Mouse (Mus musculus) MEL (cell line): ENCODE results near the gene Elp5. TPM values are rescaled to one million over a fixed set of nuclear protein-coding genes. Genes with fewer than 3 reads are reported as not detected.

Experiments used
- DNase-seq: peaks from one replicate; pipeline ENCODE4 v3.0.0; 2011; ENCODE audit warnings: low read depth, low spot score
- H3K27ac ChIP-seq: 2 replicates; pipeline ENCODE4 v1.5.1; 2012; ENCODE audit warnings: low read depth, mild to moderate bottlenecking, control low read depth, low read length, moderate library complexity; ENCODE audit not compliant: control insufficient read depth
- H3K27me3 ChIP-seq, 2 experiments: fragments of 150-350 bp in 1 of 2; sonication (generic) in 1 of 2; 2 replicates each; pipeline ENCODE4 v1.6.1; 2012; ENCODE audit warnings: low read length in 2 of 2, mild to moderate bottlenecking in 2 of 2, improper control_type of control experiment in 1 of 2, moderate library complexity in 1 of 2; ENCODE audit not compliant: insufficient read depth in 2 of 2, control insufficient read depth in 1 of 2
- H3K36me3 ChIP-seq, 2 experiments: 2 replicates each; pipeline ENCODE4 v1.6.1; 2012 to 2014; ENCODE audit warnings: low read length in 2 of 2, improper control_type of control experiment in 1 of 2, inconsistent platforms in 1 of 2, mild to moderate bottlenecking in 1 of 2; ENCODE audit not compliant: insufficient read depth in 2 of 2, control insufficient read depth in 1 of 2
- H3K4me1 ChIP-seq, 2 experiments: fragments of 150-350 bp in 1 of 2; sonication (generic) in 1 of 2; 2 replicates each; pipeline ENCODE4 v1.6.1; 2012; ENCODE audit warnings: low read length in 2 of 2, improper control_type of control experiment in 1 of 2, mild to moderate bottlenecking in 1 of 2; ENCODE audit not compliant: insufficient read depth in 2 of 2, control insufficient read depth in 1 of 2
- H3K4me3 ChIP-seq, 2 experiments: fragments of 150-350 bp in 1 of 2; sonication (generic) in 1 of 2; 2 replicates each; pipeline ENCODE4 v1.5.1; 2012; ENCODE audit warnings: low read depth in 2 of 2, low read length in 2 of 2, mild to moderate bottlenecking in 2 of 2, moderate library complexity in 2 of 2, control low read depth in 1 of 2, improper control_type of control experiment in 1 of 2; ENCODE audit not compliant: control insufficient read depth in 1 of 2, insufficient read depth in 1 of 2
- H3K79me2 ChIP-seq: 2 replicates; pipeline ENCODE4 v1.6.1; 2012; ENCODE audit warnings: mild to moderate bottlenecking, low read length, moderate library complexity; ENCODE audit not compliant: control insufficient read depth, poor library complexity, insufficient read depth
- H3K9ac ChIP-seq: 2 replicates; pipeline ENCODE4 v1.6.1; 2012; ENCODE audit warnings: low read depth, mild to moderate bottlenecking, control low read depth, low read length, moderate library complexity; ENCODE audit not compliant: control insufficient read depth, poor library complexity, severe bottlenecking
- H3K9me3 ChIP-seq: fragments of 150-350 bp; sonication (generic); replicated peaks from 2 replicates; pipeline ENCODE4 v1.6.1; 2012; ENCODE audit warnings: mild to moderate bottlenecking, low read length, improper control_type of control experiment, moderate library complexity; ENCODE audit not compliant: insufficient read depth
- CHD1 ChIP-seq: IDR thresholded peaks from 2 replicates; pipeline ENCODE4 v1.6.1; 2012; ENCODE audit warnings: low read depth, mild to moderate bottlenecking, inconsistent platforms, low read length, improper control_type of control experiment
- CHD2 ChIP-seq: IDR thresholded peaks from 2 replicates; pipeline ENCODE4 v1.6.1; 2011; ENCODE audit warnings: low read length, improper control_type of control experiment
- CTCF ChIP-seq, 3 experiments: IDR thresholded peaks in 2 of 3; conservative IDR thresholded peaks in 1 of 3; 2 replicates each; pipeline ENCODE4 v1.5.1; 2011 to 2012; ENCODE audit warnings: low read length in 3 of 3, low read depth in 2 of 3, mild to moderate bottlenecking in 2 of 3, improper control_type of control experiment in 1 of 3, inconsistent platforms in 1 of 3, mixed read lengths in 1 of 3, moderate library complexity in 1 of 3; ENCODE audit not compliant: control insufficient read depth in 1 of 3, insufficient read depth in 1 of 3, poor library complexity in 1 of 3, severe bottlenecking in 1 of 3
- ELF1 ChIP-seq: IDR thresholded peaks from 2 replicates; pipeline ENCODE4 v1.6.1; 2014; ENCODE audit warnings: low read depth, mild to moderate bottlenecking, inconsistent platforms, low read length, improper control_type of control experiment, moderate library complexity
- ETS1 ChIP-seq: IDR thresholded peaks from 2 replicates; pipeline ENCODE4 v1.6.1; 2012; ENCODE audit warnings: low read depth, mild to moderate bottlenecking, inconsistent platforms, low read length, improper control_type of control experiment, moderate library complexity
- KAT2A ChIP-seq: conservative IDR thresholded peaks from 2 replicates; pipeline ENCODE4 v1.6.1; 2012; ENCODE audit warnings: low read depth, low read length, improper control_type of control experiment, inconsistent platforms
- MAFK ChIP-seq: IDR thresholded peaks from 2 replicates; pipeline ENCODE4 v1.6.1; 2011; ENCODE audit warnings: low read depth, mild to moderate bottlenecking, low read length, improper control_type of control experiment, borderline replicate concordance
- MAZ ChIP-seq: IDR thresholded peaks from 2 replicates; pipeline ENCODE4 v1.6.1; 2012; ENCODE audit warnings: low read depth, mild to moderate bottlenecking, inconsistent platforms, low read length, improper control_type of control experiment
- NELFE ChIP-seq: IDR thresholded peaks from 2 replicates; pipeline ENCODE4 v1.6.1; 2011; ENCODE audit warnings: low read depth, low read length, improper control_type of control experiment
- POLR2AphosphoS2 ChIP-seq: IDR thresholded peaks from 2 replicates; pipeline ENCODE4 v1.6.1; 2011; ENCODE audit warnings: low read length, improper control_type of control experiment
- POLR2AphosphoS5 ChIP-seq: IDR thresholded peaks from 2 replicates; pipeline ENCODE4 v1.6.1; 2012; ENCODE audit warnings: low read depth, borderline replicate concordance, mild to moderate bottlenecking, inconsistent platforms, low read length, moderate library complexity, mixed read lengths
- RAD21 ChIP-seq: IDR thresholded peaks from 2 replicates; pipeline ENCODE4 v1.6.1; 2011; ENCODE audit warnings: mild to moderate bottlenecking, low read depth, low read length, improper control_type of control experiment
- TAL1 ChIP-seq: IDR thresholded peaks from 2 replicates; pipeline ENCODE4 v1.6.1; 2012; ENCODE audit warnings: mild to moderate bottlenecking, inconsistent platforms, low read length, moderate library complexity, mixed read lengths
- TBP ChIP-seq: IDR thresholded peaks from 2 replicates; pipeline ENCODE4 v1.8.0; 2011; ENCODE audit warnings: low read depth, low read length, improper control_type of control experiment
- TCF12 ChIP-seq: IDR thresholded peaks from 2 replicates; pipeline ENCODE4 v1.6.1; 2014; ENCODE audit warnings: low read depth, mild to moderate bottlenecking, inconsistent platforms, low read length, improper control_type of control experiment, moderate library complexity
- UBTF ChIP-seq: IDR thresholded peaks from 2 replicates; pipeline ENCODE4 v1.6.1; 2012; ENCODE audit warnings: low read depth, mild to moderate bottlenecking, inconsistent platforms, low read length, improper control_type of control experiment, moderate library complexity, borderline replicate concordance; ENCODE audit not compliant: insufficient read depth
- USF2 ChIP-seq, 2 experiments: IDR thresholded peaks; 2 replicates each; pipeline ENCODE4 v1.6.1; 2011 to 2012; ENCODE audit warnings: improper control_type of control experiment in 2 of 2, low read length in 2 of 2, borderline replicate concordance in 1 of 2, inconsistent platforms in 1 of 2, low read depth in 1 of 2, mild to moderate bottlenecking in 1 of 2; ENCODE audit not compliant: insufficient read depth in 1 of 2
- ZC3H11A ChIP-seq: IDR thresholded peaks from 2 replicates; pipeline ENCODE4 v1.6.1; 2012; ENCODE audit warnings: low read depth, mild to moderate bottlenecking, inconsistent platforms, low read length, improper control_type of control experiment
- ZMIZ1 ChIP-seq: IDR thresholded peaks from 2 replicates; pipeline ENCODE4 v1.6.1; 2012; ENCODE audit warnings: low read depth, mild to moderate bottlenecking, inconsistent platforms, low read length, improper control_type of control experiment, moderate library complexity
- polyA plus RNA-seq, 2 experiments: library from polyadenylated mRNA; stranded (reverse) in 1 of 2; unstranded in 1 of 2; fragments of >175 nt in 1 of 2; fragments of >200 nt in 1 of 2; gene quantifications; 2 replicates each; pipeline versions ENCODE4 v1.2.1 to v1.2.4; 2012; ENCODE audit warnings: low replicate concordance in 2 of 2, low read depth in 1 of 2; ENCODE audit not compliant: insufficient read length in 2 of 2, insufficient read depth in 1 of 2, missing spikeins in 1 of 2
- total RNA-seq: library from RNA; depleted of rRNA; stranded (reverse); fragments of 300-350 nt; gene quantifications from 2 replicates; pipeline ENCODE4 v1.2.3, GENCODE M21; 2012

Elp5 gene
- total and polyA plus RNA-seq, 3 experiments, result 189 to 222 TPM; not detected in 1

DNA sequence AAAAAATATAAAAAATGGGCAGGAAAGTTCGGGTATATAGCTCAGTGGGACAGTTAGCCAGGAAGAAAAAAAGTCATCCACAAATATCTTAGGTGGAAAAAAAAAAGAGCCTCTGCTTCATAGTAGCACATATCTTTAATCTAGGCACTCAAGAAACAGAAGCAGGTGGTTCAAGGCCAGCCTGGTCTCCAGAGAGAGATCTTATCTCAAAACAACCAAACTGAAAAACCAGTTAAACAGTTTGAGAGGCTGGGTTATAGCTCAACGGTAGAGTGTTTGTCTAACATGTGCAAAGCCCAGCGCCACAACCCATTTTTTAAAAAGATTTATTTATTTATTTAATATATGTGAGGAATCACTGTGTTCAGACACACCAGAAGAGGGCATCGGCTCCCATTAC lies 49.3 kb downstream of the Elp5 start:
- no peaks in the 10 kb centered on the region for H3K9me3 ChIP-seq
- H3K36me3 ChIP-seq, result peaks cover 0 to 36% of the 10 kb centered on the region in 2 experiments; a peak in 2 of 4 replicates
- no peak overlapping the region for H3K27ac ChIP-seq
- H3K9ac ChIP-seq, result no peak overlapping the region
- H3K4me1 ChIP-seq, result peaks cover 9 to 37% of the 10 kb centered on the region in 2 experiments; a peak in 3 of 4 replicates
- H3K4me3 ChIP-seq, result no peak overlapping the region
- H3K27me3 ChIP-seq, result no peaks in the 10 kb centered on the region; a peak in 1 of 4 replicates
- H3K79me2 ChIP-seq, result no peaks in the 10 kb centered on the region
- no peak for DNase-seq
- no peak for TF ChIP-seq MAFK
- no peak for TF ChIP-seq TAL1
- TF ChIP-seq TBP, result no peak
- TF ChIP-seq ZC3H11A, result no peak
- TF ChIP-seq KAT2A, result no peak
- no peak for TF ChIP-seq CTCF (IDR thresholded peaks at IDR 0.05 in 2 of 3, conservative IDR thresholded peaks at IDR 0.05 in 1 of 3; ENCODE audit: control insufficient read depth in 1 of 3, insufficient read depth in 1 of 3, low read depth in 2 of 3, low read length in 3 of 3, poor library complexity in 1 of 3, severe bottlenecking in 1 of 3)
- TF ChIP-seq UBTF, result no peak
- no peak for TF ChIP-seq ETS1
- no peak for TF ChIP-seq ZMIZ1
- no peak for TF ChIP-seq POLR2AphosphoS2
- TF ChIP-seq CHD2, result no peak
- TF ChIP-seq MAZ, result no peak
- no peak for TF ChIP-seq TCF12
- no peak for TF ChIP-seq USF2 (IDR thresholded peaks at IDR 0.05; ENCODE audit: borderline replicate concordance in 1 of 2, insufficient read depth in 1 of 2, low read depth in 1 of 2, low read length in 2 of 2)
- no peak for TF ChIP-seq NELFE
- no peak for TF ChIP-seq ELF1

DNA sequence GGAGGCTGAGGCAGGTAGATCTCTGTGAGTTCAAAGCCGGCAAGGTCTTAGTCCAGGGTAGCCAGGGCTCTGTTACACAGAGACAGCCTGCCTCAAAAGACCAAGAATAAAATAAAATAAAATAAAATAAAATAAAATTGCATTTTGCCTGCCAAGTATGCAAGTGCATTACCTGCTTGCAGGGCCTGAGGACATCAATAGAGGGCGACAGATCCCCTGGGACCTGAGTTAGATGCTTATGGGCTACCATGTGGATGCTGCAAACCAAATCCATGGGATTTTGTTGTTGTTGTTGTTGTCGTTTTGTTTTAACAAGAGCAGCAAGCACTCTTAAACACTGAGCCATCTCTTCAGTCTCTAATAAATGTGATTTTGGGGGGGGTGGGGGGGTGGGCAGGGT lies 50.1 kb downstream of the Elp5 start:
- Histone ChIP-seq H3K4me1 (peaks cover 9 to 37% of the 10 kb centered on the region in 2 experiments; a peak in 3 of 4 replicates), H3K79me2 (no peaks in the 10 kb centered on the region), H3K27me3 (no peaks in the 10 kb centered on the region), H3K4me3 (peak overlapping the region in 1 of 2 experiments; percentile 47; a peak in 2 of 4 replicates), H3K27ac (peak overlapping the region; percentile 99), H3K9ac (peak overlapping the region; percentile 56), H3K9me3 (no peaks in the 10 kb centered on the region), H3K36me3 (peaks cover 0 to 36% of the 10 kb centered on the region in 2 experiments; a peak in 2 of 4 replicates)
- DNase-seq, result peak; percentile 59
- TF ChIP-seq RAD21 (peak; percentile 3; the same call in 1 of the 2 replicates), CTCF (IDR thresholded peaks at IDR 0.05 in 2 of 3, conservative IDR thresholded peaks at IDR 0.05 in 1 of 3; ENCODE audit: control insufficient read depth in 1 of 3, insufficient read depth in 1 of 3, low read depth in 2 of 3, low read length in 3 of 3, poor library complexity in 1 of 3, severe bottlenecking in 1 of 3) (peak; percentile 39 to 66 (median 47)), CHD1 (no peak), POLR2AphosphoS5 (no peak)
